Mouse (Mus musculus): ENCODE data around the gene Zfp626. TPM values are rescaled to one million over a fixed set of nuclear protein-coding genes. Genes with fewer than 3 reads are reported as not detected.
"Not testable (repeated sequence)": the region's sequence is repeated elsewhere in the genome, so short reads cannot be mapped to it uniquely, and the experiment has no call there.

Zfp626 gene
- polyA plus RNA-seq, 1 experiment from 2014 or later: 2.5 TPM

- DNase-seq (ENCODE audit: low spot score) (no peak), ATAC-seq (no peak)
- no peaks in the 10 kb centered on the region; the same call in 1 of the 2 replicates for H3K9me3 ChIP-seq (replicated peaks; ENCODE audit: control insufficient read depth, low read length)
- no peak overlapping the region for H3K27ac ChIP-seq (ENCODE audit: low read depth, low read length)
- H3K4me3 ChIP-seq (ENCODE audit: low read depth, low read length): no peak overlapping the region
- no peak overlapping the region for H3K9ac ChIP-seq (ENCODE audit: low read length)
- 79% methylated on average over 6 of the region's 6 CpGs for WGBS
- no peaks in the 10 kb centered on the region for H3K27me3 ChIP-seq (replicated peaks; ENCODE audit: control insufficient read depth, insufficient read depth, low read length)
- H3K4me2 ChIP-seq (ENCODE audit: low read length): no peak overlapping the region
- peaks cover 2% of the 10 kb centered on the region; the same call in 1 of the 2 replicates for H3K4me1 ChIP-seq (ENCODE audit: control insufficient read depth, insufficient read depth, low read length)
- H3K36me3 ChIP-seq (ENCODE audit: control insufficient read depth, insufficient read depth, low read length): peaks cover 7% of the 10 kb centered on the region
These were observed 33.1 kb downstream of the Zfp626 start for GRCm38 (mm10) chr7:27840104-27840503.

GRCm38 (mm10) chr7:27857227-27857626, 50.2 kb downstream of the Zfp626 start, which contains the start of gene Zfp607a:
Gene Zfp607a (plus strand): TSS chr7:27857527.
- DNase-seq (ENCODE audit: low spot score) (no peak), ATAC-seq (no peak)
- Histone ChIP-seq H3K27me3 (replicated peaks; ENCODE audit: control insufficient read depth, insufficient read depth, low read length) (no peaks in the 10 kb centered on the region), H3K4me3 (ENCODE audit: low read depth, low read length) (no peak within 1 kb of the TSS), H3K4me2 (ENCODE audit: low read length) (no peak within 1 kb of the TSS), H3K4me1 (ENCODE audit: control insufficient read depth, insufficient read depth, low read length) (peaks cover 6% of the 10 kb centered on the region; the same call in 1 of the 2 replicates), H3K9ac (ENCODE audit: low read length) (no peak within 1 kb of the TSS), H3K36me3 (ENCODE audit: control insufficient read depth, insufficient read depth, low read length) (peaks cover 13% of the 10 kb centered on the region), H3K27ac (ENCODE audit: low read depth, low read length) (no peak within 1 kb of the TSS), H3K9me3 (replicated peaks; ENCODE audit: control insufficient read depth, low read length) (no peaks in the 10 kb centered on the region)
- WGBS: 97% methylated on average over 1 of the region's 1 CpGs

GRCm38 (mm10) chr7:27859301-27860251, 52.6 kb downstream of the Zfp626 start:
- Histone ChIP-seq H3K4me1 (ENCODE audit: control insufficient read depth, insufficient read depth, low read length) (peaks cover 6% of the 10 kb centered on the region; the same call in 1 of the 2 replicates), H3K4me2 (ENCODE audit: low read length) (peak overlapping the region; percentile 67), H3K9ac (ENCODE audit: low read length) (peak overlapping the region; percentile 66; the same call in 1 of the 2 replicates), H3K9me3 (replicated peaks; ENCODE audit: control insufficient read depth, low read length) (no peaks in the 10 kb centered on the region), H3K27me3 (replicated peaks; ENCODE audit: control insufficient read depth, insufficient read depth, low read length) (no peaks in the 10 kb centered on the region), H3K4me3 (ENCODE audit: low read depth, low read length) (peak overlapping the region; percentile 46), H3K27ac (ENCODE audit: low read depth, low read length) (no peak overlapping the region), H3K36me3 (ENCODE audit: control insufficient read depth, insufficient read depth, low read length) (no peaks in the 10 kb centered on the region)
- 26% methylated on average over 10 of the region's 10 CpGs for WGBS
- peak; percentile 52; the same call in 1 of the 2 replicates for ATAC-seq
- DNase-seq (ENCODE audit: low spot score): peak; percentile 49

- peaks cover 6% of the 10 kb centered on the region; the same call in 1 of the 2 replicates for H3K4me1 ChIP-seq (ENCODE audit: control insufficient read depth, insufficient read depth, low read length)
- H3K9ac ChIP-seq (ENCODE audit: low read length): peak overlapping the region; percentile 66
- ATAC-seq: peak; percentile 88
- H3K9me3 ChIP-seq (replicated peaks; ENCODE audit: control insufficient read depth, low read length): no peaks in the 10 kb centered on the region
- peak overlapping the region; percentile 67 for H3K4me2 ChIP-seq (ENCODE audit: low read length)
- no peaks in the 10 kb centered on the region for H3K27me3 ChIP-seq (replicated peaks; ENCODE audit: control insufficient read depth, insufficient read depth, low read length)
- peak overlapping the region; percentile 46 for H3K4me3 ChIP-seq (ENCODE audit: low read depth, low read length)
- under 1% methylated on average over 22 of the region's 22 CpGs for WGBS
- H3K27ac ChIP-seq (ENCODE audit: low read depth, low read length): peak overlapping the region; percentile 27; the same call in 1 of the 2 replicates
- 0 out of 2 replicates have a peak, but pooled peaks cover 3% of the 10 kb centered on the region for H3K36me3 ChIP-seq (ENCODE audit: control insufficient read depth, insufficient read depth, low read length)
- DNase-seq (ENCODE audit: low spot score): peak; percentile 81
These were observed 53.6 kb downstream of the Zfp626 start for GRCm38 (mm10) chr7:27860396-27861235.

- not testable (repeated sequence) for H3K9ac ChIP-seq (ENCODE audit: low read length); H3K4me2 ChIP-seq (ENCODE audit: low read length); ATAC-seq; H3K27ac ChIP-seq (ENCODE audit: low read depth, low read length); H3K4me1 ChIP-seq (ENCODE audit: control insufficient read depth, insufficient read depth, low read length); DNase-seq (ENCODE audit: low spot score); H3K4me3 ChIP-seq (ENCODE audit: low read depth, low read length); H3K9me3 ChIP-seq (replicated peaks; ENCODE audit: control insufficient read depth, low read length); H3K27me3 ChIP-seq (replicated peaks; ENCODE audit: control insufficient read depth, insufficient read depth, low read length)
- peaks cover 14% of the 10 kb centered on the region for H3K36me3 ChIP-seq (ENCODE audit: control insufficient read depth, insufficient read depth, low read length)
- 89% methylated on average over 5 of the region's 5 CpGs for WGBS
These were observed 55.6 kb downstream of the Zfp626 start for GRCm38 (mm10) chr7:27862578-27862977.

Other genes starting within 250 kb of the Zfp626 start
- gene Akt2, start 215.6 kb upstream of the Zfp626 start, polyA plus RNA-seq (2014; fragmentation: Nextera tagmentation; extraction: Ambion mirVana): 80.6 and 85.8 TPM in 2 replicates
- 69.3 and 73.8 TPM in 2 replicates for gene Ttc9b, start 153.3 kb upstream of the Zfp626 start, polyA plus RNA-seq (2014; fragmentation: Nextera tagmentation; extraction: Ambion mirVana)
- 12.8 and 13.8 TPM in 2 replicates for gene Map3k10, start 132.6 kb upstream of the Zfp626 start, polyA plus RNA-seq (2014; fragmentation: Nextera tagmentation; extraction: Ambion mirVana)
- 10.8 and 14.5 TPM in 2 replicates for gene Zfp607b, start 117.9 kb upstream of the Zfp626 start, polyA plus RNA-seq (2014; fragmentation: Nextera tagmentation; extraction: Ambion mirVana)
- gene Zfp60, start 75.8 kb upstream of the Zfp626 start, polyA plus RNA-seq (2014; fragmentation: Nextera tagmentation; extraction: Ambion mirVana): 96.6 and 101 TPM in 2 replicates
- gene Zfp59, start 31.4 kb downstream of the Zfp626 start, polyA plus RNA-seq (2014; fragmentation: Nextera tagmentation; extraction: Ambion mirVana): 12.0 and 13.4 TPM in 2 replicates
- gene Zfp607a, start 50.3 kb downstream of the Zfp626 start, polyA plus RNA-seq (2014; fragmentation: Nextera tagmentation; extraction: Ambion mirVana): 1.1 and 1.8 TPM in 2 replicates
- gene Zfp974, start 122.3 kb downstream of the Zfp626 start, polyA plus RNA-seq (2014; fragmentation: Nextera tagmentation; extraction: Ambion mirVana): 11.7 and 15.1 TPM in 2 replicates
- gene Zfp780b, start 172.0 kb downstream of the Zfp626 start, polyA plus RNA-seq (2014; fragmentation: Nextera tagmentation; extraction: Ambion mirVana): 17.8 and 17.9 TPM in 2 replicates
- gene Zfp850, start 206.9 kb downstream of the Zfp626 start, polyA plus RNA-seq (2014; fragmentation: Nextera tagmentation; extraction: Ambion mirVana): 7.7 and 9.5 TPM in 2 replicates
- 380 and 381 TPM in 2 replicates for gene Psmc4, start 242.9 kb downstream of the Zfp626 start, polyA plus RNA-seq (2014; fragmentation: Nextera tagmentation; extraction: Ambion mirVana)

All from forebrain, embryonic 14.5 days (tissue).